In genomic region chr12:11456213-11456612, GRCm38 (mm10) we compare ENCODE assay signal across 8 mouse cellular contexts. TPM values are rescaled to one million over a fixed set of nuclear protein-coding genes. Genes with fewer than 3 reads are reported as not detected.
DNase-seq lines count a peak whose midpoint lies in the region; ATAC-seq and TF ChIP-seq lines count a peak whose summit lies in the region.

No protein-coding gene starts in this region.

- H3K36me3 ChIP-seq in kidney, embryonic 16.5 days (ENCODE audit: insufficient read depth, low read length) = no peaks in the 10 kb centered on the region
- no peaks in the 10 kb centered on the region for H3K36me3 ChIP-seq in embryonic facial prominence, embryonic 13.5 days
- no peaks in the 10 kb centered on the region for H3K36me3 ChIP-seq in hindbrain, postnatal 0 days (ENCODE audit: insufficient read depth, low read length)
- no peaks in the 10 kb centered on the region for H3K36me3 ChIP-seq in myocyte (ENCODE audit: control insufficient read depth, insufficient read depth)

- DNase-seq in kidney, postnatal 36 days = no peak
- DNase-seq in hindbrain, postnatal 0 days (ENCODE audit: low spot score) = no peak
- no peak for DNase-seq in thymus, postnatal 36 days
- DNase-seq in left cerebral cortex, postnatal 10 days (ENCODE audit: extremely low spot score in 1 of 2, low spot score in 2 of 2) = no peak
- no peak for DNase-seq in urinary bladder, postnatal 36 days (ENCODE audit: low spot score in 2 of 2)

- peak overlapping the region; percentile 49 for H3K4me3 ChIP-seq in kidney, embryonic 16.5 days (ENCODE audit: low read length)
- peak overlapping the region; percentile 61 for H3K4me3 ChIP-seq in embryonic facial prominence, embryonic 13.5 days
- peak overlapping the region; percentile 53 for H3K4me3 ChIP-seq in hindbrain, postnatal 0 days (ENCODE audit: low read length)
- H3K4me3 ChIP-seq in myocyte = no peak overlapping the region

- no peak overlapping the region for H3ac ChIP-seq in myocyte (ENCODE audit: control insufficient read depth, insufficient read length)

- peaks cover 9% of the 10 kb centered on the region for H3K27me3 ChIP-seq in kidney, embryonic 16.5 days (ENCODE audit: insufficient read depth, low read length)
- no peaks in the 10 kb centered on the region for H3K27me3 ChIP-seq in embryonic facial prominence, embryonic 13.5 days
- H3K27me3 ChIP-seq in hindbrain, postnatal 0 days (ENCODE audit: insufficient read depth, low read length) = no peaks in the 10 kb centered on the region
- H3K27me3 ChIP-seq in myocyte (ENCODE audit: control insufficient read depth, insufficient read depth, insufficient read length) = no peaks in the 10 kb centered on the region

- WGBS in kidney, embryonic 16.5 days = 3% methylated on average over 11 of the region's 11 CpGs
- WGBS in embryonic facial prominence, embryonic 13.5 days = 3% methylated on average over 11 of the region's 11 CpGs
- 6% methylated on average over 11 of the region's 11 CpGs for WGBS in hindbrain, postnatal 0 days

- TF ChIP-seq CTCF in hindbrain, postnatal 0 days (IDR thresholded peaks at IDR 0.05; ENCODE audit: low read depth) = no peak

- TF ChIP-seq POLR2A in myocyte (IDR thresholded peaks at IDR 0.05; ENCODE audit: insufficient read length, low read depth) = no peak

- H3K4me2 ChIP-seq in kidney, embryonic 16.5 days (replicated peaks; ENCODE audit: low read depth, low read length) = peak overlapping the region; percentile 67
- H3K4me2 ChIP-seq in embryonic facial prominence, embryonic 13.5 days = peak overlapping the region; percentile 90
- peak overlapping the region; percentile 84 for H3K4me2 ChIP-seq in hindbrain, postnatal 0 days (ENCODE audit: low read depth, low read length)
- H3K4me2 ChIP-seq in myocyte (ENCODE audit: low read depth) = peak overlapping the region; percentile 38

- peak overlapping the region; percentile 31 for H3K9ac ChIP-seq in kidney, embryonic 16.5 days (replicated peaks; ENCODE audit: low read length)
- peak overlapping the region; percentile 79 for H3K9ac ChIP-seq in embryonic facial prominence, embryonic 13.5 days
- peak overlapping the region; percentile 59 for H3K9ac ChIP-seq in hindbrain, postnatal 0 days (replicated peaks; ENCODE audit: low read length)

- no peaks in the 10 kb centered on the region for H3K9me3 ChIP-seq in kidney, embryonic 16.5 days (ENCODE audit: low read length)
- no peaks in the 10 kb centered on the region for H3K9me3 ChIP-seq in embryonic facial prominence, embryonic 13.5 days
- H3K9me3 ChIP-seq in hindbrain, postnatal 0 days (ENCODE audit: low read length) = no peaks in the 10 kb centered on the region

- H3K4me1 ChIP-seq in kidney, embryonic 16.5 days (ENCODE audit: insufficient read depth, low read length) = 0 out of 2 replicates have a peak, but pooled peaks cover 3% of the 10 kb centered on the region
- no peaks in the 10 kb centered on the region; the same call in 1 of the 2 replicates for H3K4me1 ChIP-seq in embryonic facial prominence, embryonic 13.5 days
- no peaks in the 10 kb centered on the region for H3K4me1 ChIP-seq in hindbrain, postnatal 0 days (ENCODE audit: insufficient read depth, low read length)

- intact Hi-C loops in left cerebral cortex, postnatal 10 days (cut with DNase I) = no loop called here

- no peaks in the 10 kb centered on the region for H3K79me2 ChIP-seq in myocyte (ENCODE audit: control insufficient read depth, insufficient read depth)

- no peak overlapping the region for H3K27ac ChIP-seq in kidney, embryonic 16.5 days (ENCODE audit: low read length)
- no peak overlapping the region for H3K27ac ChIP-seq in embryonic facial prominence, embryonic 13.5 days
- peak overlapping the region; percentile 34; the same call in 1 of the 2 replicates for H3K27ac ChIP-seq in hindbrain, postnatal 0 days

- peak; percentile 79 for ATAC-seq in kidney, embryonic 16.5 days (ENCODE audit: low FRiP score, low TSS enrichment)
- no peak for ATAC-seq in embryonic facial prominence, embryonic 13.5 days (ENCODE audit: insufficient number of reproducible peaks, insufficient read depth, low FRiP score, low TSS enrichment, low read depth)
- ATAC-seq in hindbrain, postnatal 0 days = no peak

TF ChIP-seq in myocyte, 11 proteins besides CTCF, POLR2A, EP300 and RAD21:
- TF ChIP-seq USF1 (IDR thresholded peaks at IDR 0.05; ENCODE audit: low read depth) = no peak
- no peak for TF ChIP-seq TCF3 (IDR thresholded peaks at IDR 0.05; ENCODE audit: insufficient read length, low read depth)
- TF ChIP-seq MAX (IDR thresholded peaks at IDR 0.05; ENCODE audit: low read depth) = no peak
- no peak for TF ChIP-seq CEBPB (IDR thresholded peaks at IDR 0.05; ENCODE audit: insufficient read depth, poor library complexity, severe bottlenecking)
- TF ChIP-seq REST (IDR thresholded peaks at IDR 0.05; ENCODE audit: insufficient read depth, insufficient read length) = no peak
- no peak for TF ChIP-seq SRF (IDR thresholded peaks at IDR 0.05; ENCODE audit: control insufficient read depth, insufficient read length, low read depth)
- no peak for TF ChIP-seq MYOD1 (IDR thresholded peaks at IDR 0.05; ENCODE audit: control insufficient read depth in 1 of 3, insufficient read length in 2 of 3, low read depth in 2 of 3)
- TF ChIP-seq POLR2AphosphoS2 (IDR thresholded peaks at IDR 0.05; ENCODE audit: insufficient read length, low read depth) = no peak
- no peak for TF ChIP-seq TCF12 (IDR thresholded peaks at IDR 0.05; ENCODE audit: insufficient read depth, poor library complexity, severe bottlenecking)
- no peak for TF ChIP-seq E2F4 (IDR thresholded peaks at IDR 0.05; ENCODE audit: insufficient read depth)
- TF ChIP-seq MYOG (IDR thresholded peaks at IDR 0.05; ENCODE audit: control insufficient read depth in 1 of 3, insufficient read depth in 1 of 3, insufficient read length in 2 of 3, low read depth in 2 of 3) = no peak

RNA-seq across cellular contexts. Expression of gene Rad51ap2, which starts 0.3 kb away (rescaled TPM):
- polyA plus RNA-seq in kidney, embryonic 16.5 days (2015; fragmentation: Nextera tagmentation; extraction: Ambion mirVana) = 0.05 and 0.06 TPM in 2 replicates
- 1.1 and 1.4 TPM in 2 replicates for polyA plus RNA-seq in embryonic facial prominence, embryonic 13.5 days (2015; fragmentation: Nextera tagmentation; extraction: Ambion mirVana)
- total RNA-seq in hindbrain, postnatal 0 days (2014; rRNA removed) = 0.22 TPM in 1 of 2 replicates, not detected in the other
- polyA plus RNA-seq in hindbrain, postnatal 0 days (2015; fragmentation: Nextera tagmentation; extraction: Ambion mirVana) = 0.73 and 0.91 TPM in 2 replicates
- polyA plus RNA-seq in myocyte (2012; fragmentation: generic; extraction: Trizol) = not detected
- 1 to 10 TPM; 2.5 to 3.3 TPM for total RNA-seq in left cerebral cortex, postnatal 10 days (2021)

RNA-seq across cellular contexts. Expression of gene Vsnl1, which starts 19.8 kb away (rescaled TPM):
- 0.41 TPM in 2 replicates for polyA plus RNA-seq in kidney, embryonic 16.5 days (2015; fragmentation: Nextera tagmentation; extraction: Ambion mirVana)
- polyA plus RNA-seq in embryonic facial prominence, embryonic 13.5 days (2015; fragmentation: Nextera tagmentation; extraction: Ambion mirVana) = 2.9 and 5.0 TPM in 2 replicates
- 154 and 182 TPM in 2 replicates for total RNA-seq in hindbrain, postnatal 0 days (2014; rRNA removed)
- polyA plus RNA-seq in hindbrain, postnatal 0 days (2015; fragmentation: Nextera tagmentation; extraction: Ambion mirVana) = 187 and 225 TPM in 2 replicates
- polyA plus RNA-seq in myocyte (2012; fragmentation: generic; extraction: Trizol) = not detected
- 100 to 1,000 TPM; 511 to 517 TPM for total RNA-seq in left cerebral cortex, postnatal 10 days (2021)

Comparison
In these comparisons a context has a peak if more than half of its experiments do, and no peak if none do; other contexts are left out.
1. H3K4me2 ChIP-seq: peak in every context shown above with its lines; median percentile 90 in embryonic facial prominence, embryonic 13.5 days; 84 in hindbrain, postnatal 0 days; 67 in kidney, embryonic 16.5 days; 38 in myocyte.
2. RNA of gene Vsnl1, which starts 19.8 kb away (polyA plus RNA-seq): 187 to 225 TPM in hindbrain, postnatal 0 days; 2.9 to 5.0 TPM in embryonic facial prominence, embryonic 13.5 days, 0.41 TPM in kidney, embryonic 16.5 days and not detected in myocyte (single experiment); every median in the first group is over 10 times any median in the second.
3. Peak in every context shown above with its lines, with median percentiles within 50 percentile points of each other: H3K9ac ChIP-seq.